Mouse (Mus musculus): Measurements from ENCODE around the gene Rex1bd. TPM values are rescaled to one million over a fixed set of nuclear protein-coding genes. Genes with fewer than 3 reads are reported as not detected.

Gene Rex1bd
- polyA plus RNA-seq, 1 experiment = 68.2 TPM

DNA sequence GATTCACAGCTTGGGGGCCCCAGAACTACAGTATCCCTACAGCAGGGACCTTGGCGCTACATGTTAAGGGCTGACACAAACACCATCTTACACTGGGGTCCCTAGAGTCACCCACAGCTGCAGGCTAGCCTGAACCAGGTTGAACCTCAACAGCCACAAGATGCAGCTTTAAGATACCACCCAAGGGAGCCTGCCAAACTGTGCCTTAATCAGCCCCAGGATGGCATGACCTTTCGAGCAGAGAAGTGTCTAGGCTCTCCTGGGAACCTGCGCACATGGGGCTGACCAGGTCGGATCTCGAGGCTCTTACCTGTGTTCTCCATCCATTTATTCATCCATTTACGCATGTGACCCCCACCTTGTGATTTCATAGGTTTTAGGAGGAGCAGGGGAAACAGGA lies 48.7 kb downstream of the Rex1bd start:
- H3K4me1 ChIP-seq (ENCODE audit: control insufficient read depth) = peaks cover 38% of the 10 kb centered on the region
- no peak overlapping the region for H3K4me3 ChIP-seq (replicated peaks)
- H3K27me3 ChIP-seq (ENCODE audit: control insufficient read depth) = no peaks in the 10 kb centered on the region; the same call in 1 of the 2 replicates
- H3K9me3 ChIP-seq (ENCODE audit: control insufficient read depth, low read length) = peaks cover 8% of the 10 kb centered on the region
- TF ChIP-seq GATA1 (IDR thresholded peaks at IDR 0.05; ENCODE audit: low read length) (no peak), TAL1 (IDR thresholded peaks at IDR 0.05; ENCODE audit: low read length) (no peak)
- peaks cover 24% of the 10 kb centered on the region for H3K36me3 ChIP-seq (ENCODE audit: control insufficient read depth)

DNA sequence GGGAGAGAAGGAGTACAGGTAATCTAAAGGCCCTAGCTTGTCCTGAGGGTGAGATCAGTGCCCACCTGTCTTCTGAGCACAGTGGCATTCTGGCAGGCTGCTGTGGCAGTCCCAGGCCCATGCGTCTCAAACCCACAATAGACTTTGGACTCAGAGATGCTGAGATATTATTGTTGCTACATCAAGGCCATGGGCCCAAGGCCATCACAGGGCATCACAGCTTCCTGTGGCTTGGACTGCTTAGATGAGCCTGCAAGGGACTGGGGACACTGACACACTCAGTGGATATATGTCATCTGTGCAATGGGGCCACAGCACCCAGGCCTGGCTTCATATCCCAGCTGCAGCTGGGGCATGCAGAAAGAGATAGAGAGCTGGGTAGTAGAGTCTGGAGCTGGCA lies 49.6 kb downstream of the Rex1bd start:
- Histone ChIP-seq H3K9me3 (ENCODE audit: control insufficient read depth, low read length) (peaks cover 13% of the 10 kb centered on the region), H3K4me3 (replicated peaks) (no peak overlapping the region), H3K27me3 (ENCODE audit: control insufficient read depth) (peaks cover 4% of the 10 kb centered on the region; the same call in 1 of the 2 replicates), H3K36me3 (ENCODE audit: control insufficient read depth) (peaks cover 32% of the 10 kb centered on the region), H3K4me1 (ENCODE audit: control insufficient read depth) (peaks cover 41% of the 10 kb centered on the region)
- TF ChIP-seq TAL1 (IDR thresholded peaks at IDR 0.05; ENCODE audit: low read length) (no peak), GATA1 (IDR thresholded peaks at IDR 0.05; ENCODE audit: low read length) (no peak)

Other genes with a start within 250 kb of the Rex1bd start
- gene Homer3, start 223.9 kb downstream of the Rex1bd start, polyA plus RNA-seq (2012) = 0.24 and 0.26 TPM in 2 replicates
- 2.8 and 3.8 TPM in 2 replicates for gene Ddx49, start 204.3 kb downstream of the Rex1bd start, polyA plus RNA-seq (2012)
- 32.6 and 34.2 TPM in 2 replicates for gene Cope, start 204.2 kb downstream of the Rex1bd start, polyA plus RNA-seq (2012)
- gene Cers1, start 191.0 kb downstream of the Rex1bd start, polyA plus RNA-seq (2012) = 0.06 TPM in 1 of 2 replicates, not detected in the other
- gene Gdf1, start 176.9 kb downstream of the Rex1bd start, polyA plus RNA-seq (2012) = 0.10 and 0.13 TPM in 2 replicates
- 18.7 and 18.9 TPM in 2 replicates for gene Upf1, start 153.5 kb downstream of the Rex1bd start, polyA plus RNA-seq (2012)
- gene Comp, start 133.2 kb downstream of the Rex1bd start, polyA plus RNA-seq (2012) = not detected in 2 replicates
- 1.8 and 2.1 TPM in 2 replicates for gene Crtc1, start 67.2 kb downstream of the Rex1bd start, polyA plus RNA-seq (2012)
- 0.92 and 1.0 TPM in 2 replicates for gene Klhl26, start 29.8 kb downstream of the Rex1bd start, polyA plus RNA-seq (2012)
- gene Tmem59l, start 19.4 kb downstream of the Rex1bd start, polyA plus RNA-seq (2012) = not detected in 2 replicates
- gene Crlf1, start 13.6 kb downstream of the Rex1bd start, polyA plus RNA-seq (2012) = 0.63 and 1.7 TPM in 2 replicates
- 107 and 138 TPM in 2 replicates for gene Uba52, start 4.0 kb upstream of the Rex1bd start, polyA plus RNA-seq (2012)
- 255 and 264 TPM in 2 replicates for gene Fkbp8, start 21.0 kb upstream of the Rex1bd start, polyA plus RNA-seq (2012)
- 2.6 and 3.8 TPM in 2 replicates for gene Kxd1, start 21.2 kb upstream of the Rex1bd start, polyA plus RNA-seq (2012)
- 3.3 and 3.8 TPM in 2 replicates for gene Ell, start 32.7 kb upstream of the Rex1bd start, polyA plus RNA-seq (2012)
- 13.3 and 13.4 TPM in 2 replicates for gene Isyna1, start 87.6 kb upstream of the Rex1bd start, polyA plus RNA-seq (2012)
- 40.7 and 52.6 TPM in 2 replicates for gene Ssbp4, start 102.1 kb upstream of the Rex1bd start, polyA plus RNA-seq (2012)
- gene Lrrc25, start 109.4 kb upstream of the Rex1bd start, polyA plus RNA-seq (2012) = 0.12 and 0.40 TPM in 2 replicates
- gene Gdf15, start 125.7 kb upstream of the Rex1bd start, polyA plus RNA-seq (2012) = 0.13 TPM in 1 of 2 replicates, not detected in the other
- 0.29 and 0.32 TPM in 2 replicates for gene Pgpep1, start 153.6 kb upstream of the Rex1bd start, polyA plus RNA-seq (2012)
- gene Lsm4, start 166.5 kb upstream of the Rex1bd start, polyA plus RNA-seq (2012) = 70.4 and 88.0 TPM in 2 replicates
- 816 and 971 TPM in 2 replicates for gene Jund, start 192.2 kb upstream of the Rex1bd start, polyA plus RNA-seq (2012)
- gene Iqcn, start 196.7 kb upstream of the Rex1bd start, polyA plus RNA-seq (2012) = 0.02 TPM in 1 of 2 replicates, not detected in the other
- gene Gm3336, start 211.8 kb upstream of the Rex1bd start, polyA plus RNA-seq (2012) = not detected in 2 replicates
- gene Pde4c, start 217.0 kb upstream of the Rex1bd start, polyA plus RNA-seq (2012) = 0.02 TPM in 1 of 2 replicates, not detected in the other
- 0.30 and 0.59 TPM in 2 replicates for gene Rab3a, start 247.9 kb upstream of the Rex1bd start, polyA plus RNA-seq (2012)

Data from erythroblast, embryonic 14.5 days (primary cell).